Mouse (Mus musculus) heart, adult 2 months (tissue): ENCODE data around the gene Stat1.

Experiments used
- CTCF ChIP-seq: fragments of 200-600 bp; IDR thresholded peaks from 2 replicates; pipeline ENCODE4 v1.8.1; 2022; ENCODE audit warnings: antibody characterized with exemption, mild to moderate bottlenecking, moderate library complexity
- EP300 ChIP-seq: fragments of 200-500 bp; IDR thresholded peaks from 2 replicates; pipeline ENCODE4 v1.6.1; 2011; ENCODE audit warnings: low read depth, low read length, control low read depth; ENCODE audit not compliant: insufficient read depth
- POLR2A ChIP-seq: fragments of 200-500 bp; IDR thresholded peaks from 2 replicates; pipeline ENCODE4 v1.6.1; 2011; ENCODE audit warnings: mild to moderate bottlenecking, low read depth, low read length, control low read depth; ENCODE audit not compliant: insufficient read depth

DNA sequence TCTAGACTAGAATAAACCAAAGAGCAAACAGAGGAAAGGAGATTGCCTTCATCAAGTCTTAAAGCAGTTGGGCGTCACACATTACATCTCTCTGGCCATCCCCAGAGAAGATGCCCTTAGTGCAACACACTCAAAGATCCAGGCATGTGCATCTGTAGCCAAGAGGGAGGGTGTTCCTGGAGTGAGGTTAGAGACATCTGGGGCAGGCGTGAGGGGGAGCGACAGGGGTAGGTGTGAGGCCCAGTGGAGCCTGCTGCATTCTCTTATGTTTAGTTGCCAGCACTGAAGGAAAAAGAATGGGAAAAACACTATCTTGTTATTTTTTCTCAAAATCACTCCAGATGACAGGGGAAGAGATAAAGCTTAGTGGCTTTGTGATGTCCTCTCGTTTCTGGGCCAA, 24.0 kb downstream of the Stat1 start:
- no peak for TF ChIP-seq CTCF
- TF ChIP-seq EP300 = no peak
- TF ChIP-seq POLR2A = no peak
